Mouse (Mus musculus) intestine, postnatal 0 days (tissue): ENCODE measurements around the gene Vps35l. TPM values are rescaled to one million over a fixed set of nuclear protein-coding genes. Genes with fewer than 3 reads are reported as not detected.

Source experiments
- ATAC-seq: fragments of 200-750 bp; cut with Nextera tagmentation; 2 replicates; pipeline ENCODE4 v1.8.0; 2017; ENCODE audit warnings: mild to moderate bottlenecking, moderate TSS enrichment, moderate library complexity
- H3K27ac ChIP-seq: fragments of 300-500 bp; sonication (generic); 2 replicates; pipeline ENCODE4 v1.5.1; 2014; ENCODE audit warnings: mild to moderate bottlenecking, low read depth, low read length, moderate library complexity
- H3K27me3 ChIP-seq: fragments of 300-500 bp; sonication (generic); replicated peaks from 2 replicates; pipeline ENCODE4 v1.6.1; 2014; ENCODE audit warnings: low read length, mixed read lengths; ENCODE audit not compliant: control insufficient read depth, insufficient read depth
- H3K36me3 ChIP-seq: fragments of 300-500 bp; sonication (generic); 2 replicates; pipeline ENCODE4 v1.6.1; 2014; ENCODE audit warnings: mild to moderate bottlenecking, moderate library complexity; ENCODE audit not compliant: control insufficient read depth, insufficient read depth
- H3K4me1 ChIP-seq: fragments of 300-500 bp; sonication (generic); replicated peaks from 2 replicates; pipeline ENCODE4 v1.6.1; 2014; ENCODE audit warnings: antibody characterized with exemption, low read length, mixed read lengths; ENCODE audit not compliant: control insufficient read depth, insufficient read depth
- H3K4me2 ChIP-seq: fragments of 300-500 bp; sonication (generic); replicated peaks from 2 replicates; pipeline ENCODE4 v1.6.1; 2014; ENCODE audit warnings: low read depth, mild to moderate bottlenecking, moderate library complexity
- H3K4me3 ChIP-seq: fragments of 300-500 bp; sonication (generic); 2 replicates; pipeline ENCODE4 v1.5.1; 2014; ENCODE audit warnings: low read depth, low read length
- H3K9ac ChIP-seq: fragments of 300-500 bp; sonication (generic); 2 replicates; pipeline ENCODE4 v1.6.1; 2014; ENCODE audit warnings: mild to moderate bottlenecking, low read depth, low read length
- H3K9me3 ChIP-seq: fragments of 300-500 bp; sonication (generic); 2 replicates; pipeline ENCODE4 v1.6.1; 2016; ENCODE audit warnings: mixed run types; ENCODE audit not compliant: control insufficient read depth
- CTCF ChIP-seq: sonication (generic); IDR thresholded peaks from 2 replicates; pipeline ENCODE4 v1.5.1; 2016; ENCODE audit warnings: low read depth, mild to moderate bottlenecking, control low read depth, antibody characterized with exemption, moderate library complexity
- WGBS: fragments of 180-500 bp; shearing (Covaris S2); extraction: QIAGEN DNeasy Blood & Tissue Kit; methylation state at CpG from one replicate; pipeline ENCODE4 v1.1.7; 2014; 5-methylcytosine and 5-hydroxymethylcytosine counted together
- polyA plus RNA-seq: library from polyadenylated mRNA; unstranded; fragments of >200 nt; fragmentation: Nextera tagmentation; extraction: Ambion mirVana; gene quantifications from 2 replicates; pipeline ENCODE4 v1.2.1, GENCODE M21; 2015

Vps35l gene
- polyA plus RNA-seq, 1 experiment from 2014 or later = 57.8 TPM

DNA sequence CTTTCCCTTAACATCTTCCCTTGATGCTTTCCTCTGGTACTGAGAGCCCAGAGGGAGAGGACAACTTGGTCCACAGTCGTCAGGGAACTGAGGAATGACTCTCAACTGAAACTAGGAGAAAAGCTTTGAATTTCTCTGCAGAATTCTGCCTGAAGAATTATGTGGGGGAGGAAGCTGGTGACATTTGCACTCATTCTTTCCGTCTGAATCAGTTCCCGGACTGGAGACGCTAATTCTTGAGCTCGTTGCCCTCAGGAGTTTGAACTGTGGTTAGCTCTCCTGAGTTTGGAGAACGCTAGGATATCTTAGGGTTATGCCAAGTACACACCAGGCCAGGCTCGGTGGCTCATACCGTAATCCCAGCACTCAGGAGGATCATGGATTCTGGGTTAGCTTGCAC is 29.2 kb downstream of the Vps35l start:
- no peak for TF ChIP-seq CTCF
- Histone ChIP-seq H3K4me1 (no peaks in the 10 kb centered on the region), H3K4me2 (no peak overlapping the region), H3K9ac (no peak overlapping the region), H3K4me3 (no peak overlapping the region), H3K9me3 (no peaks in the 10 kb centered on the region), H3K36me3 (peaks cover 68% of the 10 kb centered on the region), H3K27ac (no peak overlapping the region), H3K27me3 (no peaks in the 10 kb centered on the region)
- WGBS = 65% methylated on average over 8 of the region's 8 CpGs
- no peak for ATAC-seq

- no peak overlapping the region for H3K27ac ChIP-seq
- H3K4me3 ChIP-seq = no peak overlapping the region
- TF ChIP-seq CTCF = no peak
- no peaks in the 10 kb centered on the region for H3K9me3 ChIP-seq
- WGBS = 27% methylated on average over 1 of the region's 1 CpGs
- no peak for ATAC-seq
- no peaks in the 10 kb centered on the region for H3K27me3 ChIP-seq
- no peak overlapping the region for H3K4me2 ChIP-seq
- no peaks in the 10 kb centered on the region for H3K4me1 ChIP-seq
- H3K9ac ChIP-seq = no peak overlapping the region
- peaks cover 68% of the 10 kb centered on the region for H3K36me3 ChIP-seq
These were observed 29.6 kb downstream of the Vps35l start for GRCm38 (mm10) chr7:118769655-118770054.

- H3K27me3 ChIP-seq = no peaks in the 10 kb centered on the region
- H3K4me3 ChIP-seq = no peak overlapping the region
- no peaks in the 10 kb centered on the region for H3K4me1 ChIP-seq
- H3K4me2 ChIP-seq = no peak overlapping the region
- no peak for ATAC-seq
- H3K9me3 ChIP-seq = no peaks in the 10 kb centered on the region
- WGBS = 91% methylated on average over 12 of the region's 12 CpGs
- peaks cover 67% of the 10 kb centered on the region for H3K36me3 ChIP-seq
- H3K27ac ChIP-seq = no peak overlapping the region
- no peak overlapping the region for H3K9ac ChIP-seq
- TF ChIP-seq CTCF = no peak
These were observed 33.0 kb downstream of the Vps35l start for GRCm38 (mm10) chr7:118773027-118773426.

DNA sequence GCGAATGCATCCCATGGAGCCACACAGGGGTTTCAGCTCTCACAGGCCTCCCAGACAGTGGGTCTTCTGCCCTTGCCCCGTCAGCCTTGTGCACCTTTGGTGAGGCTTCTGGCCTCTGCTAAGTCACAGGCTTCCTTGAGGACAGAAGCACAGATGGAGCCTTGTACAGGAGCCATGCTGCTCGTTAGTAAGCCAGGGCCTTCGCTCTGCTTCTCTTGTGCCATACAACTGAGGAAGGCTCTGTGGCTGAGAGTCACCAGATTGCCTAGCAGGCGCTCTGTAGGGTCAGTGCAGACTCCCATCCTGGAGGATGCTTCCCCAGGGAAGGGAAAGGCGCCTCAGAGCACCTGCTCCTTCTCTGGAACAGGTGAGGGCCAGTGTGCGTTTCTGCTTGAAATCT is 36.0 kb downstream of the Vps35l start:
- Histone ChIP-seq H3K4me2 (no peak overlapping the region), H3K4me3 (no peak overlapping the region), H3K9me3 (no peaks in the 10 kb centered on the region), H3K27me3 (no peaks in the 10 kb centered on the region), H3K4me1 (no peaks in the 10 kb centered on the region), H3K36me3 (peaks cover 74% of the 10 kb centered on the region), H3K9ac (no peak overlapping the region), H3K27ac (no peak overlapping the region)
- no peak for TF ChIP-seq CTCF
- ATAC-seq = no peak
- 88% methylated on average over 7 of the region's 7 CpGs for WGBS

- no peaks in the 10 kb centered on the region for H3K27me3 ChIP-seq
- WGBS = 83% methylated on average over 9 of the region's 9 CpGs
- H3K36me3 ChIP-seq = peaks cover 78% of the 10 kb centered on the region
These were observed 36.5 kb downstream of the Vps35l start for GRCm38 (mm10) chr7:118776491-118776890.

DNA sequence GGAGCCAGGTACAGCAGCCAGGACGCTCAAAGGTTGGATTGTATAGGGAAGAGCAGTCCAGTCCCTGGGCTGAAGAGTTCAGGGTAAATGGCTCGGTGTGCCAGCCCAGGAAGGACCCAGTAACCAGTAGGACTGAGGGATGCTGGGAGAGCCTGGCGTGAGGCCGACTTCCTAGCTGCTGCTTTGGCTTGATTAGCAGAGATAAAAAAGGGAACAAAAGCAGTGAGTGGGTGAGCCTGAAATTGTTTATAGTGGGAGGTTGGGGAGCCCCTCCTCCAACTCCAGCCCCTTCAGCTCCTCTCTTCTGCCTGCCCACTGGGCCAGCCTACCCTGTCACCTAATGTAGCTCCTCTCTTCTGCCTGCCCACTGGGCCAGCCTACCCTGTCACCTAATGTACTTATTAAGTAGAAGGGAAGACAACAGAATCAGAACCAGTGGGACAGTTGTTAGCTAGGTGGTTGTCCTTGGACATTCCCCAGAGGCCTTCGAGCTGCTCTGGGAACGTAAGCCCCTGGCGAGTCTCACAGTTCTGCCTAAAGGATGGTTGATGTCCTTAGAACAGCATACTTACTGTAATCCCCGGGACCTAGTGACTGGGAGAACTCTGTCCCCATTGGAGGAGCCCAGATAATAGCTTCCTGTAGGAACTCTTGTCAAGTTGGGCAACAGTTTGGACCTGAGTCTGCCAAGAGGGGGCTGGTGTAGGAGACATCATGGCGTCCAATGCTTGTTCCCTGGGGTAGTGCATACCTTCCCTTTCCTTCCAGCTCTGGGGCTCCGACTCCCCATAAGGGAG is 37.8 kb downstream of the Vps35l start:
- Histone ChIP-seq H3K27me3 (no peaks in the 10 kb centered on the region), H3K27ac (no peak overlapping the region), H3K4me2 (no peak overlapping the region), H3K9me3 (no peaks in the 10 kb centered on the region), H3K4me3 (no peak overlapping the region), H3K4me1 (no peaks in the 10 kb centered on the region), H3K9ac (no peak overlapping the region), H3K36me3 (peaks cover 81% of the 10 kb centered on the region)
- TF ChIP-seq CTCF = no peak
- ATAC-seq = no peak
- 83% methylated on average over 10 of the region's 10 CpGs for WGBS

More at GRCm38 (mm10) chr7:118776491-118776890, 36.5 kb downstream of the Vps35l start:
- H3K9ac ChIP-seq = no peak overlapping the region
- TF ChIP-seq CTCF = no peak
- no peak overlapping the region for H3K4me3 ChIP-seq
- no peak overlapping the region for H3K4me2 ChIP-seq
- H3K27ac ChIP-seq = no peak overlapping the region
- no peaks in the 10 kb centered on the region for H3K4me1 ChIP-seq
- H3K9me3 ChIP-seq = no peaks in the 10 kb centered on the region
- ATAC-seq = no peak
